Mouse (Mus musculus): ENCODE data around the gene Clvs2. TPM values are rescaled to one million over a fixed set of nuclear protein-coding genes. Genes with fewer than 3 reads are reported as not detected.
A peak's percentile ranks its signal among the peaks of the same experiment; 100 is the strongest.

The Clvs2 gene
- polyA plus RNA-seq (2012; rRNA removed) (0.03 TPM in 1 of 2 replicates, not detected in the other), polyA plus RNA-seq (2014; fragmentation: Nextera tagmentation; extraction: Ambion mirVana) (not detected in 2 replicates)

GRCm38 (mm10) chr10:33624131-33624879 lies at the start of gene Clvs2:
Gene Clvs2 (minus strand): TSS chr10:33624769.
- Histone ChIP-seq H3K4me2 (ENCODE audit: low read depth) (no peak within 1 kb of the TSS), H3K27ac (no peak within 1 kb of the TSS), H3K36me3 (replicated peaks; ENCODE audit: control insufficient read depth, insufficient read depth, low read depth) (no peaks in the 10 kb centered on the region), H3K9me3 (ENCODE audit: control insufficient read depth, low read length) (no peaks in the 10 kb centered on the region), H3K27me3 (ENCODE audit: control insufficient read depth, insufficient read depth, low read length) (peaks cover 6% of the 10 kb centered on the region), H3K4me3 (ENCODE audit: insufficient read depth in 1 of 2, low read depth in 2 of 2, low read length in 2 of 2) (no peak within 1 kb of the TSS), H3K9ac (replicated peaks) (no peak within 1 kb of the TSS), H3K4me1 (replicated peaks; ENCODE audit: control insufficient read depth in 2 of 2, insufficient read depth in 2 of 2, low read length in 1 of 2) (no peaks in the 10 kb centered on the region)
- WGBS (ENCODE audit: insufficient replicate concordance): 3% methylated on average over 36 of the region's 37 CpGs
- no peak for ATAC-seq (ENCODE audit: insufficient read depth)
- TF ChIP-seq EP300 (IDR thresholded peaks at IDR 0.05; ENCODE audit: low read depth) (no peak), CTCF (IDR thresholded peaks at IDR 0.05; ENCODE audit: low read depth) (no peak)
- DNase-seq (ENCODE audit: low read depth in 3 of 3, low spot score in 3 of 3): no peak

DNA sequence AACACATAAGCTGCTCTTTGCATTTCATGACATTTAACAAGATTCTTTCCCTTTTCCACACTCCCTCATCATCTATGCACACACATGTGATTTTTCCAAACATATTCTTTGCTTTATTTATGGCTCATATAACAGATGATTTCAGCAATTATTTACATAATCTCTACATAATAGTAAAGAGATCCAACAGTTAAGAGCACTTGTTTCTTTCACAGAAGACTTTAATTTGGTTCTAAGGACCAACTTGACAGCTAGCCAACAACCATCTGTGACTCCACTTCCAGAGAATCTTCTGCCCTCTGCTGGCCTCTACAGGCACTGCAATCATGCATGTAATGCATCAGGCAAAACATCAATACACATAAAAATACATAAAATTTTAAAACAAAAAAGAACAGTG lies 28.6 kb upstream of the Clvs2 start:
- H3K4me2 ChIP-seq (ENCODE audit: low read depth): no peak overlapping the region
- no peak for DNase-seq (ENCODE audit: low read depth in 3 of 3, low spot score in 3 of 3)
- no peak for TF ChIP-seq EP300 (IDR thresholded peaks at IDR 0.05; ENCODE audit: low read depth)
- TF ChIP-seq CTCF (IDR thresholded peaks at IDR 0.05; ENCODE audit: low read depth): peak; percentile 58
- no peak overlapping the region for H3K27ac ChIP-seq
- H3K9me3 ChIP-seq (ENCODE audit: control insufficient read depth, low read length): no peaks in the 10 kb centered on the region
- H3K4me3 ChIP-seq (ENCODE audit: insufficient read depth in 1 of 2, low read depth in 2 of 2, low read length in 2 of 2): no peak overlapping the region
- no peaks in the 10 kb centered on the region for H3K36me3 ChIP-seq (replicated peaks; ENCODE audit: control insufficient read depth, insufficient read depth, low read depth)
- H3K9ac ChIP-seq (replicated peaks): no peak overlapping the region
- H3K27me3 ChIP-seq (ENCODE audit: control insufficient read depth, insufficient read depth, low read length): no peaks in the 10 kb centered on the region
- no peak for ATAC-seq (ENCODE audit: insufficient read depth)
- H3K4me1 ChIP-seq (replicated peaks; ENCODE audit: control insufficient read depth in 2 of 2, insufficient read depth in 2 of 2, low read length in 1 of 2): no peaks in the 10 kb centered on the region

DNA sequence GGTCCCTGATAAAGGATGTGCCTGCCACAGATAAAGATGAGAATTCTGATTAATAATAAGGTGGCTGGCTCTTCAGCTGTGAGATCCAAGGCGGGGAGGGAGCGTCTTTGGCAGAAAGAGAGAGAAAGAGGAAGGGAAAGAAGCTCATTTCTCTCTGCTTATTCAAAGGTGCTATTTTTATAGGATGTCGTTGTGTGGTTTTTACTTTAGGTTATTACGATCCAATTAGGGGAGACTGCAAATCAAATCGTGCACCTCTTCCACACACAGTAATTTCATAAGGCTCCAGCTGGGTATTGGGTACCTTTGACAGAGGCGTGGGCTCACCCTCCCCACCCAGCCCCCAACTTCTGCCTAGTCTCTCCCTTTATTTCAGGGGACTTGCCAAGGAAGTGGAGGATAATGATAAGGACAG lies 985 bp downstream of the Clvs2 start:
- no peak for ATAC-seq (ENCODE audit: insufficient read depth)
- H3K4me1 ChIP-seq (replicated peaks; ENCODE audit: control insufficient read depth in 2 of 2, insufficient read depth in 2 of 2, low read length in 1 of 2): no peaks in the 10 kb centered on the region
- 7% methylated on average over 6 of the region's 6 CpGs for WGBS (ENCODE audit: insufficient replicate concordance)

GRCm38 (mm10) chr10:33622700-33623099 lies 1.9 kb downstream of the Clvs2 start:
- Histone ChIP-seq H3K4me2 (ENCODE audit: low read depth) (no peak overlapping the region), H3K9ac (replicated peaks) (no peak overlapping the region), H3K9me3 (ENCODE audit: control insufficient read depth, low read length) (no peaks in the 10 kb centered on the region), H3K4me3 (ENCODE audit: insufficient read depth in 1 of 2, low read depth in 2 of 2, low read length in 2 of 2) (no peak overlapping the region), H3K36me3 (replicated peaks; ENCODE audit: control insufficient read depth, insufficient read depth, low read depth) (no peaks in the 10 kb centered on the region), H3K27me3 (ENCODE audit: control insufficient read depth, insufficient read depth, low read length) (peaks cover 6% of the 10 kb centered on the region), H3K27ac (no peak overlapping the region), H3K4me1 (replicated peaks; ENCODE audit: control insufficient read depth in 2 of 2, insufficient read depth in 2 of 2, low read length in 1 of 2) (no peaks in the 10 kb centered on the region)
- DNase-seq (ENCODE audit: low read depth in 3 of 3, low spot score in 3 of 3): no peak
- no peak for TF ChIP-seq EP300 (IDR thresholded peaks at IDR 0.05; ENCODE audit: low read depth)
- TF ChIP-seq CTCF (IDR thresholded peaks at IDR 0.05; ENCODE audit: low read depth): no peak
- 71% methylated on average over 8 of the region's 8 CpGs for WGBS (ENCODE audit: insufficient replicate concordance)
- no peak for ATAC-seq (ENCODE audit: insufficient read depth)

More for the DNA sequence above, 985 bp downstream of the Clvs2 start:
- Histone ChIP-seq H3K27ac (no peak overlapping the region), H3K4me2 (ENCODE audit: low read depth) (no peak overlapping the region), H3K9ac (replicated peaks) (no peak overlapping the region), H3K9me3 (ENCODE audit: control insufficient read depth, low read length) (no peaks in the 10 kb centered on the region), H3K4me3 (ENCODE audit: insufficient read depth in 1 of 2, low read depth in 2 of 2, low read length in 2 of 2) (no peak overlapping the region), H3K27me3 (ENCODE audit: control insufficient read depth, insufficient read depth, low read length) (peaks cover 6% of the 10 kb centered on the region), H3K36me3 (replicated peaks; ENCODE audit: control insufficient read depth, insufficient read depth, low read depth) (no peaks in the 10 kb centered on the region)
- no peak for DNase-seq (ENCODE audit: low read depth in 3 of 3, low spot score in 3 of 3)
- TF ChIP-seq CTCF (IDR thresholded peaks at IDR 0.05; ENCODE audit: low read depth): no peak
- TF ChIP-seq EP300 (IDR thresholded peaks at IDR 0.05; ENCODE audit: low read depth): no peak

DNA sequence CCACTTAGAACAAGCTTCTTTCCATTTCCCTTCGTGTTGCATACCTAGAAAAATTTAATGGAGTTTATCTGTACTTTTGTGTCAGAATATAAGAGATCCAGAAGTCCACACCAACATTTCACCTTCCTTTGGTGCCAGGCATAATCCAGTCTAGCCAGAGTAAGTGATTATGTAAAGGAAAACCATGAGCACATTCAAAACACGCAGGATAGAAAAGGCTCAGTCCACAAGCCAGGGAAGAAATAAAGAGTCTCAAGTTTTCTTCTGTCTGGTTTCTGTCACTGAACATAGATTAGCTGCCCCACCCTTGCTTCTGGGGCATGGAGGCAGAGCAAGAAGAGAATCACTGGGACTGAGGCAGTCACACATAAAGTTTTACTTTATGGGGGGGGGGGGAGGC lies 8.4 kb downstream of the Clvs2 start:
- no peaks in the 10 kb centered on the region for H3K36me3 ChIP-seq (replicated peaks; ENCODE audit: control insufficient read depth, insufficient read depth, low read depth)
- no peak overlapping the region for H3K9ac ChIP-seq (replicated peaks)
- no peaks in the 10 kb centered on the region for H3K27me3 ChIP-seq (ENCODE audit: control insufficient read depth, insufficient read depth, low read length)
- no peak overlapping the region for H3K27ac ChIP-seq
- no peak for DNase-seq (ENCODE audit: low read depth in 3 of 3, low spot score in 3 of 3)
- H3K4me2 ChIP-seq (ENCODE audit: low read depth): no peak overlapping the region
- H3K9me3 ChIP-seq (ENCODE audit: control insufficient read depth, low read length): no peaks in the 10 kb centered on the region
- WGBS (ENCODE audit: insufficient replicate concordance): 42% methylated on average over 2 of the region's 2 CpGs
- H3K4me3 ChIP-seq (ENCODE audit: insufficient read depth in 1 of 2, low read depth in 2 of 2, low read length in 2 of 2): no peak overlapping the region
- H3K4me1 ChIP-seq (replicated peaks; ENCODE audit: control insufficient read depth in 2 of 2, insufficient read depth in 2 of 2, low read length in 1 of 2): no peaks in the 10 kb centered on the region
- TF ChIP-seq CTCF (IDR thresholded peaks at IDR 0.05; ENCODE audit: low read depth): no peak
- TF ChIP-seq EP300 (IDR thresholded peaks at IDR 0.05; ENCODE audit: low read depth): no peak
- no peak for ATAC-seq (ENCODE audit: insufficient read depth)
